Mouse (Mus musculus): Measurements from ENCODE around the gene Elp4. TPM values are rescaled to one million over a fixed set of nuclear protein-coding genes. Genes with fewer than 3 reads are reported as not detected.

Elp4 gene
- polyA plus RNA-seq, 1 experiment from 2014 or later: 13.5 TPM

GRCm38 (mm10) chr2:105787726-105788125 lies 116.6 kb downstream of the Elp4 start:
- TF ChIP-seq CTCF (IDR thresholded peaks at IDR 0.05): no peak
- DNase-seq (ENCODE audit: low read depth, low spot score) (no peak), ATAC-seq (no peak)
- in situ Hi-C loops (cut with MboI; ENCODE audit: low pct_unique_long_range_greater_than_20kb): no loop called here
- no peaks in the 10 kb centered on the region for H3K27me3 ChIP-seq
- ChIA-PET CTCF (interaction anchor here (1.4 kb wide), 1 partner anchor 9 kb away, joined by 4 read pairs; no protein-coding TSS in a partner anchor), POLR2A (no interaction called here)

- TF ChIP-seq CTCF (IDR thresholded peaks at IDR 0.05): no peak
- in situ Hi-C loops (cut with MboI; ENCODE audit: low pct_unique_long_range_greater_than_20kb): no loop called here
- DNase-seq (ENCODE audit: low read depth, low spot score) (no peak), ATAC-seq (no peak)
- ChIA-PET POLR2A (no interaction called here), CTCF (interaction anchor here (0.8 to 1.4 kb wide), 2 partner anchors 8 to 11 kb away, joined by 4 read pairs; no protein-coding TSS in a partner anchor)
- H3K27me3 ChIP-seq: no peaks in the 10 kb centered on the region
Observed at GRCm38 (mm10) chr2:105786986-105787385, 117.4 kb downstream of the Elp4 start.

DNA sequence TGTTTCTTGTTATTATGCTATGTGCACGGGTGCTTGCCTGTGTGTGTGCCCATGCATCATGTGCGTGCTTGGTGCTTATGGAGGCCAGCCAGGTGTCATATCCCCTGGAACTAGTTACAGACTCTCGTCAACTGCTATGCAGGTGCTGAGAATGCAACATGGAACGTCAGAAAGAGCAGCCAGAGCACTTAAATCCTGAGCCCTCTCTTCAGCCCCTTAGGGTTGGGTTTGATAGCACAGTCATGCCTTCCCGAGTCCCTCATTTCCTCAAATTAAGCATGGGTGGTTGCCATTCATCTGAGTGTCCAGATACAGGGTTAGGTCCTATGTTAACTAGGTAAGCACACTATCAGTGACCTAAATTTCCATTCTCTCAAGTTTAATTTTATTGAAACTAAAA lies 121.5 kb downstream of the Elp4 start:
- H3K27me3 ChIP-seq: no peaks in the 10 kb centered on the region
- ChIA-PET POLR2A (no interaction called here), CTCF (interaction anchor here (1.1 kb wide), 1 partner anchor 25 kb away, joined by 3 read pairs; no protein-coding TSS in a partner anchor)
- DNase-seq (ENCODE audit: low read depth, low spot score) (no peak), ATAC-seq (no peak)
- in situ Hi-C loops (cut with MboI; ENCODE audit: low pct_unique_long_range_greater_than_20kb): no loop called here
- TF ChIP-seq CTCF (IDR thresholded peaks at IDR 0.05): no peak

DNA sequence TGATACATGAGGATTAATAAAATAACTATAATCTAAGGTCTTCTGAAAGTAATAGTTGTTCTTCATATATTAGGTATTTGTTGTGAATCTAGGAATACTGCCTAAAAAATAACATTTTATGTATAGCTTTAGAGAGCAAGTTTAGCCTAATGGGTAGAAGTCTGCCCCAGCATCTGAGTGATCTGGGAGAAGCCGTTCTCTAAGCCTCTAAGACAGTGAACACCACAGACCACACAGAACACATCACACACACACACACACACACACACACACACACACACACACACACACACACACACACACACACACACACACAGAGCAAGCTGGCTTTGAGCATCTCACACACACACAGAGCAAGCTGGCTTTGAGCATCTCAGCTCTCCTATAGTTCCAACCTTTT lies 123.6 kb downstream of the Elp4 start:
- ChIA-PET CTCF (interaction anchor here (0.7 kb wide), 1 partner anchor 11 kb away, joined by 3 read pairs; no protein-coding TSS in a partner anchor), POLR2A (no interaction called here)
- ATAC-seq (no peak), DNase-seq (ENCODE audit: low read depth, low spot score) (no peak)
- no peak for TF ChIP-seq CTCF (IDR thresholded peaks at IDR 0.05)
- in situ Hi-C loops (cut with MboI; ENCODE audit: low pct_unique_long_range_greater_than_20kb): no loop called here
- no peaks in the 10 kb centered on the region for H3K27me3 ChIP-seq

DNA sequence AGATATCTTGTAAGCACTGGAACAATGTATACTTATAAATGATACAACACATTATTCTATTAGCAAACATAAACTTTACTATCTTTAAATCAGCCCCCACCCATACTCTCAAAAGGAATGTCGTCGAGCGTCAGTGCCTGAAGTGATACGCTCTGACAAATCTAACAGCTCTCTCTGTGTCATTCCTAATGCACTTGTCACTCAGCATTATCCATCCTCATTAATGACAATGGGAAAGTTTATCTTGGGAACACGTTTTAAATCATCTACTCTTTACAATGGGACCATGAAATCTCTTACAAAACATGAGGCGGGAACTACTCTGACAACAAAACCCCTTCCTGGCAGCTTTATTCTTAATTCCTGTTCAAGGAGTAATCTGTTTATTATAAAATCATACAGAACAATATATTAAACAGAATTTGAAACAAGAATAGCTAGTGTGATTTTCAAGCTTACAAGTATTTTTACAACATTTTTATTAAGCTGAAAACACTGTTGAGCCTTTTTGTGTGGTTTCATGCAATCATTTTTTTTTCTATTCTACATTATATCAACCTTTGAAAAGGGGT lies 125.0 kb downstream of the Elp4 start:
- no peak for TF ChIP-seq CTCF (IDR thresholded peaks at IDR 0.05)
- CTCF ChIA-PET: interaction anchor here (1.1 to 1.7 kb wide), 2 partner anchors 8 to 10 kb away, joined by 3 to 4 read pairs; no protein-coding TSS in a partner anchor
- ATAC-seq (no peak), DNase-seq (ENCODE audit: low read depth, low spot score) (no peak)
- H3K27me3 ChIP-seq: no peaks in the 10 kb centered on the region
- in situ Hi-C loops (cut with MboI; ENCODE audit: low pct_unique_long_range_greater_than_20kb): no loop called here
- POLR2A ChIA-PET: interaction anchor here (0.6 kb wide), 1 partner anchor 68 kb away, joined by 6 read pairs; no protein-coding TSS in a partner anchor

GRCm38 (mm10) chr2:105771314-105771713 lies 133.1 kb downstream of the Elp4 start:
- ATAC-seq (no peak), DNase-seq (ENCODE audit: low read depth, low spot score) (no peak)
- H3K27me3 ChIP-seq: no peaks in the 10 kb centered on the region
- TF ChIP-seq CTCF (IDR thresholded peaks at IDR 0.05): no peak
- ChIA-PET CTCF (no interaction called here), POLR2A (interaction anchor here (0.6 kb wide), 1 partner anchor 439 kb away, joined by 3 read pairs; no protein-coding TSS in a partner anchor)
- in situ Hi-C loops (cut with MboI; ENCODE audit: low pct_unique_long_range_greater_than_20kb): no loop called here

DNA sequence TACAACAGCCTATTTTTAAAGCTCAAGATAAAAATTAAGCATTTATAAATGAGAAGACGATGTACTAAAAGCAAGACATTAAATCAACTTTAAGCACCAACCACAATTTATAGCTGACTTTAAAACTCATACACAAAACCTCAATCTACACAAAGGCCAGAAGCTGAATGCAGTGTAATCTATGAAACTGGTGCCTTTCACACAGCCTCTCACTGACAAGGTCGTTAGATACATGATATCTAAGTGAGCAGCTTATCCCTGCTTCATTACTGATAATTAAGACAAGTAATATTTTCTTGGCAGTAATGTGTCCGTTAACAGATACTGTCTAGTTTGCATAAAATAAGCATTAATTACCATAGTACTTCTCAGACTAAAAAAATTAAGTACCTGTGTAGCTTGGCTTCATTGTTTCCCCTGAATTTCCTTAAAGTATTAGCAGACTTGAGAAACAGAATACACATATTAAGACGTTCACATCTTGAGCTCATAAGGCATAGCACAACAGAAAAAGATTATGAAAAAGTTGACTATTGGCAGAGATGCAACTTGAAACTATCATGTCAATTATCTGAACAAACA lies 134.5 kb downstream of the Elp4 start:
- TF ChIP-seq CTCF (IDR thresholded peaks at IDR 0.05): no peak
- ATAC-seq: no peak
- no peak for DNase-seq (ENCODE audit: low read depth, low spot score)
- POLR2A ChIA-PET: interaction anchor here (0.6 kb wide), 1 partner anchor 25 kb away, joined by 4 read pairs; no protein-coding TSS in a partner anchor
- CTCF ChIA-PET: interaction anchor here (0.9 kb wide), 2 partner anchors 11 to 24 kb away, joined by 3 read pairs; no protein-coding TSS in a partner anchor
- no peaks in the 10 kb centered on the region for H3K27me3 ChIP-seq
- in situ Hi-C loops (cut with MboI; ENCODE audit: low pct_unique_long_range_greater_than_20kb): no loop called here

- ChIA-PET POLR2A (no interaction called here), CTCF (no interaction called here)
- ATAC-seq: no peak
- TF ChIP-seq CTCF (IDR thresholded peaks at IDR 0.05): no peak
- in situ Hi-C loops (cut with MboI; ENCODE audit: low pct_unique_long_range_greater_than_20kb): no loop called here
- no peak for DNase-seq (ENCODE audit: low read depth, low spot score)
- no peaks in the 10 kb centered on the region for H3K27me3 ChIP-seq
Observed at GRCm38 (mm10) chr2:105753512-105753911, 150.9 kb downstream of the Elp4 start.

DNA sequence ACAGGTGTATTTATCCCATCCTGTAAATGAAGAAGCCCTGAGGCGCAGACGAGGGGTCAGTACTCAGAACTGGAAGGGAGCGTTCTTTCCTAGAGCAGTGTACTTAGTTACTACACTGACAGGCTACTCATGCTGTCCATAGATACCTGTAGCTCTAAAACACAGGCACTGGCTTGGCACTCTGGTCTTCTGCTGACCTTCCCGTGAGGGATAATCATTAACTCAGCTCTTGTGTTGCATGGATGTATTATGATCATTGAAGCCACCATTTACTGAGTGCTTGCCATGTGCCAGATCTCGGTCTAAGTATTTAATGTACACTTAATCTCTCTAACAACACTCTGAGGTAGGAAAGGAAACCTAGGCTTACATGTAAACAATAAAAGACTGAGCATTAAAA lies 155.3 kb downstream of the Elp4 start:
- in situ Hi-C loops (cut with MboI; ENCODE audit: low pct_unique_long_range_greater_than_20kb): no loop called here
- TF ChIP-seq CTCF (IDR thresholded peaks at IDR 0.05): no peak
- ChIA-PET POLR2A (no interaction called here), CTCF (no interaction called here)
- H3K27me3 ChIP-seq: no peaks in the 10 kb centered on the region
- no peak for ATAC-seq
- no peak for DNase-seq (ENCODE audit: low read depth, low spot score)

- CTCF ChIA-PET: interaction anchor here (0.8 kb wide), 1 partner anchor 10 kb away, joined by 3 read pairs; no protein-coding TSS in a partner anchor
- no peak for TF ChIP-seq CTCF (IDR thresholded peaks at IDR 0.05)
- H3K27me3 ChIP-seq: no peaks in the 10 kb centered on the region
- DNase-seq (ENCODE audit: low read depth, low spot score) (no peak), ATAC-seq (no peak)
- POLR2A ChIA-PET: no interaction called here
- in situ Hi-C loops (cut with MboI; ENCODE audit: low pct_unique_long_range_greater_than_20kb): no loop called here
Observed at GRCm38 (mm10) chr2:105746896-105747295, 157.5 kb downstream of the Elp4 start.

GRCm38 (mm10) chr2:105736166-105736565 lies 168.2 kb downstream of the Elp4 start:
- TF ChIP-seq CTCF (IDR thresholded peaks at IDR 0.05): no peak
- in situ Hi-C loops (cut with MboI; ENCODE audit: low pct_unique_long_range_greater_than_20kb): no loop called here
- no peak for DNase-seq (ENCODE audit: low read depth, low spot score)
- ATAC-seq: no peak
- ChIA-PET CTCF (interaction anchor here (1.3 kb wide), 1 partner anchor 11 kb away, joined by 3 read pairs; no protein-coding TSS in a partner anchor), POLR2A (no interaction called here)
- H3K27me3 ChIP-seq: no peaks in the 10 kb centered on the region

All from Patski (cell line).